Comparison of ENCODE assay signal across 1 mouse cellular context in genomic region chr2:136833976-136834714, GRCm38 (mm10).
A peak's percentile ranks its signal among the peaks of the same experiment; 100 is the strongest.
TF ChIP-seq lines count a peak whose summit lies in the region.

No protein-coding gene starts in this region.

TF ChIP-seq in CH12.LX, 34 proteins besides CTCF, POLR2A, EP300 and RAD21:
- TF ChIP-seq KAT2A (IDR thresholded peaks at IDR 0.05; ENCODE audit: insufficient replicate concordance, low read length) (no peak), IRF4 (IDR thresholded peaks at IDR 0.05; ENCODE audit: low read depth, low read length) (peak; percentile 56; the same call in 1 of the 2 replicates)
